ENCODE assay signal across 10 mouse cellular contexts in the genomic region with DNA sequence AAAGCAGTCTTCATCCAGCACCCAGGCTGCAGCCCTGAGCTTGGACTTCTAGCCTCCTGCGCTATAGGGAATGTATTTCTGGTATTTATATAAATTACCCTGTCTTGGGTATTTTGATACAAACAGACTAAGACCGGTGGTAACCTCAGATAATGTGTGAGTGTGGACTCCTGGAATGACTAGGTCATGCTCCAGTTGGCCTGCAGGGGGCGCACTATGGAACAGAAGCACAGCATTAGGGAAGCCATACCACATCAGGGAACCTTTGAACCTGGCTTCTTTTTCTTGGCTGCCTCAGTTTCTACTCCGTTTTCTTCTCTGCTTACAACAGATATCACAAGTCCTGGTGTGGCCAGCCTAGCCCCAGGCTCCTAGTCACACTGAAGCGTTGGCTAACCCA. TPM values are rescaled to one million over a fixed set of nuclear protein-coding genes. Genes with fewer than 3 reads are reported as not detected.
DNase-seq lines count a peak whose midpoint lies in the region; ATAC-seq and TF ChIP-seq lines count a peak whose summit lies in the region.
"Had no signal": no experiment of that assay in that cellular context is flagged by ENCODE, and none has a peak within 500 bp of the region (broad histone marks: within the 10 kb centered on the region; RNA-seq: fewer than 3 reads in every experiment).

No protein-coding gene starts in this region.

- WGBS in thymus, adult 2 months: 65% methylated on average over 5 of the region's 5 CpGs
- 57% methylated on average over 5 of the region's 5 CpGs for WGBS in liver, embryonic 11.5 days
- 66% methylated on average over 5 of the region's 5 CpGs for whole genome bisulfite sequencing in forebrain, embryonic 13.5 days

- intact Hi-C loops in gastrocnemius, postnatal 14 days (cut with DNase I; ENCODE audit: low total_unique reads): no loop called here

- no peaks in the 10 kb centered on the region for H3K36me3 ChIP-seq in thymus, adult 2 months (ENCODE audit: control insufficient read depth, insufficient read depth, low read length)
- no peaks in the 10 kb centered on the region for H3K36me3 ChIP-seq in liver, embryonic 11.5 days (ENCODE audit: control insufficient read depth, insufficient read depth, low read length)
- no peaks in the 10 kb centered on the region for H3K36me3 ChIP-seq in forebrain, embryonic 13.5 days (ENCODE audit: poor library complexity, severe bottlenecking)

- no peaks in the 10 kb centered on the region for H3K9me3 ChIP-seq in liver, embryonic 11.5 days (ENCODE audit: control insufficient read depth, low read length)
- H3K9me3 ChIP-seq in forebrain, embryonic 13.5 days (replicated peaks): no peaks in the 10 kb centered on the region

- peak; percentile 10 for DNase-seq in gastrocnemius, postnatal 14 days
- no peak for DNase-seq in gastrocnemius, postnatal 25 days
- DNase-seq in thymus, adult 2 months: peak; percentile 23
- DNase-seq in thymus, adult 18-20 months: no peak
- no peak for DNase-seq in liver, embryonic 11.5 days (ENCODE audit: low spot score)
- peak; percentile 66 for DNase-seq in thymus, postnatal 4 days

- peak; percentile 51; the same call in 1 of the 2 replicates for ATAC-seq in liver, embryonic 11.5 days (replicated peaks; ENCODE audit: low FRiP score)
- no peak for ATAC-seq in inflammation-experienced regulatory T-cells, adult 6 months
- no peak for ATAC-seq in forebrain, embryonic 13.5 days
- ATAC-seq: forebrain, embryonic 16.5 days had no signal

- no peak overlapping the region for H3K4me2 ChIP-seq in liver, embryonic 11.5 days
- no peak overlapping the region for H3K4me2 ChIP-seq in forebrain, embryonic 13.5 days

- no peak for TF ChIP-seq POLR2A in thymus, adult 2 months (IDR thresholded peaks at IDR 0.05; ENCODE audit: control insufficient read depth, extremely low read depth, insufficient read depth, low read length, poor library complexity)

- H3K4me3 ChIP-seq in thymus, adult 2 months (ENCODE audit: control insufficient read depth, insufficient read depth, low read length): no peak overlapping the region
- no peak overlapping the region for H3K4me3 ChIP-seq in liver, embryonic 11.5 days (ENCODE audit: low read depth, low read length)
- no peak overlapping the region for H3K4me3 ChIP-seq in forebrain, embryonic 13.5 days
- H3K4me3 ChIP-seq: myocyte had no signal

- H3K9ac ChIP-seq in liver, embryonic 11.5 days (ENCODE audit: low read depth, low read length): no peak overlapping the region
- H3K9ac ChIP-seq in forebrain, embryonic 13.5 days: no peak overlapping the region

- no peak overlapping the region for H3K27ac ChIP-seq in thymus, adult 2 months (ENCODE audit: control insufficient read depth, insufficient read depth, low read length)
- no peak overlapping the region for H3K27ac ChIP-seq in liver, embryonic 11.5 days (ENCODE audit: low read depth, low read length)
- H3K27ac ChIP-seq in forebrain, embryonic 13.5 days: no peak overlapping the region

- TF ChIP-seq CTCF in thymus, adult 2 months (IDR thresholded peaks at IDR 0.05; ENCODE audit: borderline replicate concordance, control insufficient read depth, extremely low read depth, insufficient read depth, low read length, poor library complexity): no peak; the same call in 1 of the 2 replicates

- H3K4me1 ChIP-seq in thymus, adult 2 months (replicated peaks; ENCODE audit: control insufficient read depth, insufficient read depth, low read length): no peaks in the 10 kb centered on the region
- no peaks in the 10 kb centered on the region for H3K4me1 ChIP-seq in liver, embryonic 11.5 days (replicated peaks; ENCODE audit: control insufficient read depth, insufficient read depth, low read length)
- no peaks in the 10 kb centered on the region for H3K4me1 ChIP-seq in forebrain, embryonic 13.5 days

- no peaks in the 10 kb centered on the region for H3K27me3 ChIP-seq in thymus, adult 2 months (ENCODE audit: control insufficient read depth, insufficient read depth, low read length)
- no peaks in the 10 kb centered on the region for H3K27me3 ChIP-seq in liver, embryonic 11.5 days (replicated peaks; ENCODE audit: control insufficient read depth, insufficient read depth, low read length)
- H3K27me3 ChIP-seq in forebrain, embryonic 13.5 days: no peaks in the 10 kb centered on the region

RNA-seq across cellular contexts. Expression of a gene that starts 33.2 kb away (rescaled TPM):
- total RNA-seq in gastrocnemius, postnatal 14 days (2021): not detected
- not detected for total RNA-seq in gastrocnemius, postnatal 25 days (2021)
- polyA plus RNA-seq in thymus, adult 2 months (2012; rRNA removed): 0.11 and 0.18 TPM in 2 replicates
- polyA plus RNA-seq in liver, embryonic 11.5 days (2014; fragmentation: Nextera tagmentation; extraction: Ambion mirVana): not detected in 2 replicates
- not detected for polyA plus RNA-seq in inflammation-experienced regulatory T-cells, adult 6 months (2017; shearing (Covaris generic))
- not detected in 2 replicates for polyA plus RNA-seq in forebrain, embryonic 13.5 days (2015; fragmentation: Nextera tagmentation; extraction: Ambion mirVana)
- polyA plus RNA-seq: forebrain, embryonic 16.5 days; myocyte had no signal

Comparison
In these comparisons a context has a peak if more than half of its experiments do, and no peak if none do; other contexts are left out.
1. DNase-seq: peak in gastrocnemius, postnatal 14 days (single experiment), thymus, adult 2 months (single experiment) and thymus, postnatal 4 days (single experiment); none in gastrocnemius, postnatal 25 days (single experiment), thymus, adult 18-20 months (0 of 2) and liver, embryonic 11.5 days (single experiment).